10 mouse cellular contexts compared by ENCODE assay signal in the genomic region with DNA sequence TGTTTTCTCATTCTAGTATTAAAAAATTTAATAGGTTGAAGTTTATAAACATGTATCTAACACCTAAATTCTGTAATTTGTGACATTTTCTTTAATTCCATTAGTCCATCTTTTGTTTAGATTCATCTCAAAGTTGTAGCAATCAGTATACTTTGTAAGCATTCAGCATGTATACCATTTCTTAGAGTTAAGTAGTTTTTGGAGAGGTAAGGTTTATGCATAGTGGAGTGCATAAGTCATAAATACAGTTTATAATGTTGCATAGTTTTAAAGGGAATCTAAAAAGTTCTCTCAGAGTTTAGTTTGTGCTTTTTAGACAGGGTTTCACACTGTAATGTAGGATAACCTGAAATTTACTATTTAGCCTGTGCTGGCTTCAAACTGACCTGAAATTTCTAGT. TPM values are rescaled to one million over a fixed set of nuclear protein-coding genes. Genes with fewer than 3 reads are reported as not detected.
DNase-seq lines count a peak whose midpoint lies in the region; ATAC-seq and TF ChIP-seq lines count a peak whose summit lies in the region.
"Had no signal": no experiment of that assay in that cellular context is flagged by ENCODE, and none has a peak within 500 bp of the region (broad histone marks: within the 10 kb centered on the region; RNA-seq: fewer than 3 reads in every experiment).

No protein-coding gene starts in this region.

- H3K27me3 ChIP-seq in liver, adult 2 months (ENCODE audit: control insufficient read depth, insufficient read depth, low read length) = no peaks in the 10 kb centered on the region
- H3K27me3 ChIP-seq in forebrain, embryonic 13.5 days = no peaks in the 10 kb centered on the region
- no peaks in the 10 kb centered on the region for H3K27me3 ChIP-seq in limb, embryonic 14.5 days (ENCODE audit: control insufficient read depth, insufficient read depth, low read length)
- no peaks in the 10 kb centered on the region for H3K27me3 ChIP-seq in neural tube, embryonic 15.5 days (replicated peaks)

- no peak for TF ChIP-seq POLR2A in liver, adult 2 months (IDR thresholded peaks at IDR 0.05; ENCODE audit: extremely low read depth, insufficient read depth, low read length)
- no peak for TF ChIP-seq POLR2A in limb, embryonic 14.5 days (IDR thresholded peaks at IDR 0.05; ENCODE audit: borderline replicate concordance, extremely low read depth, insufficient read depth, insufficient read length)

- TF ChIP-seq CTCF in liver, adult 2 months (IDR thresholded peaks at IDR 0.05; ENCODE audit: low read depth, low read length) = no peak

- no peak for ATAC-seq in forebrain, embryonic 13.5 days
- ATAC-seq in limb, embryonic 14.5 days (ENCODE audit: low FRiP score, low read depth) = no peak
- ATAC-seq in neural tube, embryonic 15.5 days (ENCODE audit: low FRiP score) = no peak

- DNase-seq in liver, adult 2 months (ENCODE audit: extremely low read depth, low read depth, low spot score) = no peak
- DNase-seq in liver = no peak
- no peak for DNase-seq in limb, embryonic 14.5 days (ENCODE audit: low spot score)
- no peak for DNase-seq in cerebellum, adult 11-12 months
- no peak for DNase-seq in frontal cortex, adult 2 months (ENCODE audit: extremely low spot score in 1 of 2, low spot score in 1 of 2)
- DNase-seq: cerebellum, adult 8-10 months; gastrocnemius, postnatal 14 days; lung, adult 18-20 months had no signal

- peaks cover 18% of the 10 kb centered on the region for H3K36me3 ChIP-seq in liver, adult 2 months (ENCODE audit: control insufficient read depth, insufficient read depth, low read length)
- H3K36me3 ChIP-seq in forebrain, embryonic 13.5 days (ENCODE audit: poor library complexity, severe bottlenecking) = peaks cover 31% of the 10 kb centered on the region
- peaks cover 31% of the 10 kb centered on the region for H3K36me3 ChIP-seq in limb, embryonic 14.5 days (ENCODE audit: control insufficient read depth, insufficient read depth, low read length)
- H3K36me3 ChIP-seq in neural tube, embryonic 15.5 days = peaks cover 13% of the 10 kb centered on the region

- H3K27ac ChIP-seq in liver, adult 2 months (replicated peaks; ENCODE audit: insufficient read depth, low read depth, low read length) = no peak overlapping the region
- H3K27ac ChIP-seq in forebrain, embryonic 13.5 days = no peak overlapping the region
- no peak overlapping the region for H3K27ac ChIP-seq in limb, embryonic 14.5 days (replicated peaks; ENCODE audit: low read depth, low read length)
- no peak overlapping the region for H3K27ac ChIP-seq in neural tube, embryonic 15.5 days (replicated peaks)

- H3K4me2 ChIP-seq in forebrain, embryonic 13.5 days = peak overlapping the region; percentile 52
- H3K4me2 ChIP-seq in limb, embryonic 14.5 days (replicated peaks; ENCODE audit: low read depth, low read length, severe bottlenecking) = peak overlapping the region; percentile 41
- H3K4me2 ChIP-seq in neural tube, embryonic 15.5 days = peak overlapping the region; percentile 48

- H3K4me1 ChIP-seq in liver, adult 2 months (ENCODE audit: control insufficient read depth, insufficient read depth, low read length) = no peaks in the 10 kb centered on the region; the same call in 1 of the 2 replicates
- peaks cover 40% of the 10 kb centered on the region for H3K4me1 ChIP-seq in forebrain, embryonic 13.5 days
- H3K4me1 ChIP-seq in limb, embryonic 14.5 days (ENCODE audit: control insufficient read depth, insufficient read depth, low read length) = peaks cover 5% of the 10 kb centered on the region; the same call in 1 of the 2 replicates
- H3K4me1 ChIP-seq in neural tube, embryonic 15.5 days = peaks cover 38% of the 10 kb centered on the region

- H3K9me3 ChIP-seq in forebrain, embryonic 13.5 days (replicated peaks) = no peaks in the 10 kb centered on the region
- H3K9me3 ChIP-seq in limb, embryonic 14.5 days (ENCODE audit: control insufficient read depth, low read length) = no peaks in the 10 kb centered on the region
- H3K9me3 ChIP-seq in neural tube, embryonic 15.5 days (replicated peaks) = no peaks in the 10 kb centered on the region

- peaks cover 7% of the 10 kb centered on the region; the same call in 1 of the 2 replicates for H3K79me2 ChIP-seq in liver, adult 2 months (ENCODE audit: control insufficient read depth, insufficient read depth, low read length)

- peak overlapping the region; percentile 91; the same call in 1 of the 2 replicates for H3K4me3 ChIP-seq in liver, adult 2 months (ENCODE audit: insufficient read depth, low read depth, low read length)
- peak overlapping the region; percentile 25 for H3K4me3 ChIP-seq in forebrain, embryonic 13.5 days
- peak overlapping the region; percentile 18 for H3K4me3 ChIP-seq in limb, embryonic 14.5 days (replicated peaks; ENCODE audit: low read length)
- H3K4me3 ChIP-seq in neural tube, embryonic 15.5 days (replicated peaks) = no peak overlapping the region

- no peak overlapping the region for H3K9ac ChIP-seq in liver, adult 2 months (ENCODE audit: low read depth, low read length)
- H3K9ac ChIP-seq in forebrain, embryonic 13.5 days = no peak overlapping the region
- H3K9ac ChIP-seq in limb, embryonic 14.5 days (ENCODE audit: low read depth, low read length, severe bottlenecking) = no peak overlapping the region
- no peak overlapping the region for H3K9ac ChIP-seq in neural tube, embryonic 15.5 days (replicated peaks)

RNA-seq across cellular contexts. Expression of gene Cdk12, which starts 2.6 kb away (rescaled TPM):
- total RNA-seq in liver, adult 2 months (2014; rRNA removed) = 19.5 and 20.3 TPM in 2 replicates
- 5.8 and 7.9 TPM in 2 replicates for polyA plus RNA-seq in liver, adult 2 months (2012; rRNA removed)
- polyA plus RNA-seq in forebrain, embryonic 13.5 days (2015; fragmentation: Nextera tagmentation; extraction: Ambion mirVana) = 17.7 and 19.0 TPM in 2 replicates
- polyA plus RNA-seq in limb, embryonic 14.5 days (2012; rRNA removed) = 25.7 and 27.0 TPM in 2 replicates
- polyA plus RNA-seq in limb, embryonic 14.5 days (2014; fragmentation: Nextera tagmentation; extraction: Ambion mirVana) = 13.6 and 14.5 TPM in 2 replicates
- 7.1 and 7.2 TPM in 2 replicates for polyA plus RNA-seq in neural tube, embryonic 15.5 days (2015; fragmentation: Nextera tagmentation; extraction: Ambion mirVana)
- 17.8 and 19.5 TPM in 2 replicates for polyA plus RNA-seq in frontal cortex, adult 2 months (2012; rRNA removed)

RNA-seq across cellular contexts. Expression of gene Med1, which starts 12.4 kb away (rescaled TPM):
- total RNA-seq in liver, adult 2 months (2014; rRNA removed) = 10.0 and 12.9 TPM in 2 replicates
- polyA plus RNA-seq in liver, adult 2 months (2012; rRNA removed) = 5.3 and 5.6 TPM in 2 replicates
- polyA plus RNA-seq in forebrain, embryonic 13.5 days (2015; fragmentation: Nextera tagmentation; extraction: Ambion mirVana) = 77.5 and 78.3 TPM in 2 replicates
- polyA plus RNA-seq in limb, embryonic 14.5 days (2012; rRNA removed) = 27.9 and 28.5 TPM in 2 replicates
- polyA plus RNA-seq in limb, embryonic 14.5 days (2014; fragmentation: Nextera tagmentation; extraction: Ambion mirVana) = 51.3 and 59.4 TPM in 2 replicates
- 51.3 and 54.1 TPM in 2 replicates for polyA plus RNA-seq in neural tube, embryonic 15.5 days (2015; fragmentation: Nextera tagmentation; extraction: Ambion mirVana)
- polyA plus RNA-seq in frontal cortex, adult 2 months (2012; rRNA removed) = 24.6 and 28.8 TPM in 2 replicates

RNA-seq across cellular contexts. Expression of gene Fbxl20, which starts 55.3 kb away (rescaled TPM):
- 15.1 and 16.7 TPM in 2 replicates for total RNA-seq in liver, adult 2 months (2014; rRNA removed)
- 8.7 and 12.3 TPM in 2 replicates for polyA plus RNA-seq in liver, adult 2 months (2012; rRNA removed)
- 31.8 and 32.9 TPM in 2 replicates for polyA plus RNA-seq in forebrain, embryonic 13.5 days (2015; fragmentation: Nextera tagmentation; extraction: Ambion mirVana)
- 18.4 and 22.5 TPM in 2 replicates for polyA plus RNA-seq in limb, embryonic 14.5 days (2012; rRNA removed)
- 17.8 and 18.4 TPM in 2 replicates for polyA plus RNA-seq in limb, embryonic 14.5 days (2014; fragmentation: Nextera tagmentation; extraction: Ambion mirVana)
- polyA plus RNA-seq in neural tube, embryonic 15.5 days (2015; fragmentation: Nextera tagmentation; extraction: Ambion mirVana) = 21.1 and 23.0 TPM in 2 replicates
- 26.8 and 28.5 TPM in 2 replicates for polyA plus RNA-seq in frontal cortex, adult 2 months (2012; rRNA removed)
